Comparison of ENCODE assay signal across 7 mouse cellular contexts in the genomic region with DNA sequence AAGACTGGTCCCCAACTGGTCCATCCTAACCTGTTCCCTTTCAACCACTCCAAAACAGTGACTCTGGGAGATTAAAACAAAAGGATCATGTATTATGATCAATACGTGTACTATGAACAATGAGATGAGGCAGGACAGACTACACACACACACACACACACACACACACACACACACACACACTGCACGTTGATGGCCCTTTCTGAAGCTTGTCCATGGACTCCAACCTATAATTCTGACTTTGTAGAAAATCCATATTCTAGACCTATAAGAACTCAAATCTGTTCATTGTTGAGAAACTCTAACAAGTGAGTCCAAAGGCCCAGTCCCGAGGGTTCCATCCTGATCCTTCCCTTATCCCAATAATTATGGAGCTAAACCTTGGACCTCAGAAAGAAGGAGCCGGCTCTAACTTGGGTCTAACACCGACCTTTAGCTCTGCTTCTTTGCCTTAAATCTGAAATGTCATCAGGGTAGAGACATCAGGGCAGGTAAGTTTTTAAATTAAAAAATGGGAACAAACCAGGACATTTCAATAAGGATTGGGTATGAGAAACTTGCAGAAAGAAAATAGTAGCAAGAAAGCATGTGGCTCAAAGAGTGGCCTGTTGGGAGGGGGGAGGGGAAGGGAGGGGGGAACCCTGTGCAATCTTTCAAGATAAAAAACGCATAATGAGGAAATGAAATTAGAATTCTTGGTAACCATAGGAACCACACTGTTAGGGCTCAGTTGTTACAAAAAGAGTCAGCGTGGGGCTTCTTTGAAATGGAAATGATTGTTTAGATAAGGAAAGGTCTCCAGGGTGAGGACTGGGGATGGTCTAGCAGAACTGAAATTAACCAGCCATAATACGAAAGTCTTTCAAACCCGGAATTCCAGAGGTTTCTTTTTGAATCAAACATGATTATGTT.
DNase-seq lines count a peak whose midpoint lies in the region; ATAC-seq and TF ChIP-seq lines count a peak whose summit lies in the region.

No protein-coding gene starts in this region.

- H3K27ac ChIP-seq in MEL (ENCODE audit: control insufficient read depth, low read depth, low read length), result no peak overlapping the region
- H3K27ac ChIP-seq in hindbrain, embryonic 10.5 days, result peak overlapping the region; percentile 69
- 0 out of 2 replicates have a peak overlapping the region, but pooled peaks have one; percentile 20 for H3K27ac ChIP-seq in midbrain, embryonic 14.5 days (replicated peaks; ENCODE audit: low read depth, low read length)

- 27% methylated on average over 9 of the region's 9 CpGs for WGBS in hindbrain, embryonic 10.5 days
- WGBS in midbrain, embryonic 14.5 days, result 21% methylated on average over 9 of the region's 9 CpGs

- TF ChIP-seq CTCF in MEL (IDR thresholded peaks at IDR 0.05 in 2 of 3, conservative IDR thresholded peaks at IDR 0.05 in 1 of 3; ENCODE audit: control insufficient read depth in 1 of 3, insufficient read depth in 1 of 3, low read depth in 2 of 3, low read length in 3 of 3, poor library complexity in 1 of 3, severe bottlenecking in 1 of 3), result no peak

- no peak for TF ChIP-seq EP300 in MEL (IDR thresholded peaks at IDR 0.05; ENCODE audit: low read depth in 1 of 2, low read length in 2 of 2)

- no peak overlapping the region for H3K4me2 ChIP-seq in midbrain, embryonic 14.5 days (ENCODE audit: low read length)

- H3K9me3 ChIP-seq in MEL (replicated peaks; ENCODE audit: insufficient read depth, low read length), result no peaks in the 10 kb centered on the region
- no peaks in the 10 kb centered on the region for H3K9me3 ChIP-seq in hindbrain, embryonic 10.5 days
- H3K9me3 ChIP-seq in midbrain, embryonic 14.5 days (ENCODE audit: control insufficient read depth, low read length), result no peaks in the 10 kb centered on the region

- peak; percentile 92 for ATAC-seq in common myeloid progenitor, adult 5-6 weeks (replicated peaks; ENCODE audit: low read depth, poor library complexity, severe bottlenecking)
- peak; percentile 85 for ATAC-seq in midbrain, embryonic 14.5 days (ENCODE audit: low FRiP score, low TSS enrichment)

- H3K4me3 ChIP-seq in MEL (ENCODE audit: control insufficient read depth in 1 of 2, insufficient read depth in 1 of 2, low read depth in 2 of 2, low read length in 2 of 2), result no peak overlapping the region
- 0 out of 2 replicates have a peak overlapping the region, but pooled peaks have one; percentile 6 for H3K4me3 ChIP-seq in hindbrain, embryonic 10.5 days
- H3K4me3 ChIP-seq in midbrain, embryonic 14.5 days (replicated peaks; ENCODE audit: low read depth, low read length), result no peak overlapping the region

- no peak overlapping the region for H3K9ac ChIP-seq in MEL (ENCODE audit: control insufficient read depth, low read depth, low read length, poor library complexity, severe bottlenecking)
- no peak overlapping the region for H3K9ac ChIP-seq in midbrain, embryonic 14.5 days (replicated peaks; ENCODE audit: low read length)

- DNase-seq in MEL (ENCODE audit: low read depth, low spot score), result peak; percentile 18
- DNase-seq in hindbrain, embryonic 10.5 days (ENCODE audit: low spot score), result no peak
- DNase-seq in midbrain, embryonic 14.5 days, result peak; percentile 80
- DNase-seq in layer of hippocampus, postnatal 14 days (ENCODE audit: low spot score in 2 of 2), result no peak
- DNase-seq in cerebellum, postnatal 4 days (ENCODE audit: low spot score in 2 of 2), result no peak
- no peak for DNase-seq in frontal cortex, postnatal 36 days (ENCODE audit: low spot score in 2 of 2)

- no peak for TF ChIP-seq RAD21 in MEL (IDR thresholded peaks at IDR 0.05; ENCODE audit: low read depth, low read length)

- no peaks in the 10 kb centered on the region for H3K27me3 ChIP-seq in MEL (ENCODE audit: control insufficient read depth in 1 of 2, insufficient read depth in 2 of 2, low read length in 2 of 2)
- H3K27me3 ChIP-seq in hindbrain, embryonic 10.5 days (ENCODE audit: insufficient read depth, poor library complexity, severe bottlenecking), result peaks cover 7% of the 10 kb centered on the region
- H3K27me3 ChIP-seq in midbrain, embryonic 14.5 days (ENCODE audit: control insufficient read depth, insufficient read depth, low read length), result no peaks in the 10 kb centered on the region

- H3K4me1 ChIP-seq in MEL (ENCODE audit: control insufficient read depth in 1 of 2, insufficient read depth in 2 of 2, low read length in 2 of 2), result peaks cover 0 to 3% of the 10 kb centered on the region in 2 experiments; a peak in 1 of 4 replicates
- H3K4me1 ChIP-seq in hindbrain, embryonic 10.5 days (replicated peaks), result peaks cover 23% of the 10 kb centered on the region
- peaks cover 8% of the 10 kb centered on the region; the same call in 1 of the 2 replicates for H3K4me1 ChIP-seq in midbrain, embryonic 14.5 days (ENCODE audit: control insufficient read depth, insufficient read depth, low read length)

- no peaks in the 10 kb centered on the region for H3K79me2 ChIP-seq in MEL (ENCODE audit: control insufficient read depth, insufficient read depth, low read length, poor library complexity)

- TF ChIP-seq POLR2A in MEL (IDR thresholded peaks at IDR 0.05; ENCODE audit: control insufficient read depth in 1 of 2, insufficient read depth in 1 of 2, low read depth in 1 of 2, low read length in 2 of 2, poor library complexity in 1 of 2), result no peak

- H3K36me3 ChIP-seq in MEL (ENCODE audit: control insufficient read depth in 1 of 2, insufficient read depth in 2 of 2, low read length in 2 of 2), result peaks cover 0 to 3% of the 10 kb centered on the region in 2 experiments; a peak in 2 of 4 replicates
- H3K36me3 ChIP-seq in hindbrain, embryonic 10.5 days, result no peaks in the 10 kb centered on the region
- H3K36me3 ChIP-seq in midbrain, embryonic 14.5 days (ENCODE audit: control insufficient read depth, insufficient read depth, low read length), result no peaks in the 10 kb centered on the region

TF ChIP-seq in MEL, 35 proteins besides CTCF, POLR2A, EP300 and RAD21:
- TF ChIP-seq ZC3H11A (IDR thresholded peaks at IDR 0.05; ENCODE audit: low read depth, low read length) (no peak), UBTF (IDR thresholded peaks at IDR 0.05; ENCODE audit: borderline replicate concordance, insufficient read depth, low read depth, low read length) (no peak), ELF1 (IDR thresholded peaks at IDR 0.05; ENCODE audit: low read depth, low read length) (no peak), POLR2AphosphoS2 (IDR thresholded peaks at IDR 0.05; ENCODE audit: low read length) (no peak), RCOR1 (IDR thresholded peaks at IDR 0.05; ENCODE audit: low read depth, low read length) (no peak), MEF2A (IDR thresholded peaks at IDR 0.05; ENCODE audit: extremely low read depth, insufficient replicate concordance, low read depth, low read length, poor library complexity, severe bottlenecking) (no peak), NRF1 (IDR thresholded peaks at IDR 0.05; ENCODE audit: insufficient read depth, low read depth, low read length, poor library complexity, severe bottlenecking) (no peak), USF2 (IDR thresholded peaks at IDR 0.05; ENCODE audit: borderline replicate concordance in 1 of 2, insufficient read depth in 1 of 2, low read depth in 1 of 2, low read length in 2 of 2) (no peak), JUND (IDR thresholded peaks at IDR 0.05; ENCODE audit: low read depth, low read length) (no peak), CHD1 (IDR thresholded peaks at IDR 0.05; ENCODE audit: low read depth, low read length) (no peak), USF1 (IDR thresholded peaks at IDR 0.05; ENCODE audit: low read depth, low read length) (no peak), MAFK (IDR thresholded peaks at IDR 0.05; ENCODE audit: borderline replicate concordance, low read depth, low read length) (no peak), TAL1 (IDR thresholded peaks at IDR 0.05; ENCODE audit: low read length) (no peak)

Comparison
In these comparisons a context has a peak if more than half of its experiments do, and no peak if none do; other contexts are left out.
1. DNase-seq: peak in MEL (single experiment) and midbrain, embryonic 14.5 days (single experiment); none in hindbrain, embryonic 10.5 days (single experiment), layer of hippocampus, postnatal 14 days (0 of 2), cerebellum, postnatal 4 days (0 of 2) and frontal cortex, postnatal 36 days (0 of 2).